Mouse (Mus musculus) lung, embryonic 15.5 days (tissue): ENCODE results near the gene Ctnnal1. TPM values are rescaled to one million over a fixed set of nuclear protein-coding genes. Genes with fewer than 3 reads are reported as not detected.

Source experiments
- ATAC-seq: fragments of 200-750 bp; cut with Nextera tagmentation; 2 replicates; pipeline ENCODE4 v1.8.0; 2017; ENCODE audit warnings: moderate number of reproducible peaks, borderline replicate concordance; ENCODE audit not compliant: low FRiP score, low TSS enrichment; ENCODE audit errors: extremely low read depth
- H3K27ac ChIP-seq: fragments of 300-500 bp; sonication (generic); 2 replicates; pipeline ENCODE4 v1.5.1; 2015; ENCODE audit warnings: moderate library complexity, mild to moderate bottlenecking, inconsistent platforms
- H3K27me3 ChIP-seq: fragments of 300-500 bp; sonication (generic); 2 replicates; pipeline ENCODE4 v1.6.1; 2015; ENCODE audit warnings: inconsistent platforms
- H3K36me3 ChIP-seq: fragments of 300-500 bp; sonication (generic); 2 replicates; pipeline ENCODE4 v1.6.1; 2015; ENCODE audit warnings: inconsistent platforms
- H3K4me1 ChIP-seq: fragments of 300-500 bp; sonication (generic); 2 replicates; pipeline ENCODE4 v1.6.1; 2015; ENCODE audit warnings: inconsistent platforms
- H3K4me2 ChIP-seq: fragments of 300-500 bp; sonication (generic); 2 replicates; pipeline ENCODE4 v1.6.1; 2015; ENCODE audit warnings: inconsistent platforms, mild to moderate bottlenecking, moderate library complexity
- H3K4me3 ChIP-seq: fragments of 300-500 bp; sonication (generic); 2 replicates; pipeline ENCODE4 v1.5.1; 2015; ENCODE audit warnings: mild to moderate bottlenecking, inconsistent platforms
- H3K9ac ChIP-seq: fragments of 300-500 bp; sonication (generic); 2 replicates; pipeline ENCODE4 v1.6.1; 2015; ENCODE audit warnings: inconsistent platforms
- H3K9me3 ChIP-seq: fragments of 300-500 bp; sonication (generic); 2 replicates; pipeline ENCODE4 v1.6.1; 2016; ENCODE audit warnings: inconsistent platforms
- WGBS: fragments of 180-500 bp; shearing (Covaris S2); methylation state at CpG from one replicate; pipeline ENCODE4 v1.1.7; 2015; 5-methylcytosine and 5-hydroxymethylcytosine counted together
- polyA plus RNA-seq: library from polyadenylated mRNA; unstranded; fragments of >200 nt; fragmentation: Nextera tagmentation; extraction: Ambion mirVana; gene quantifications from 2 replicates; pipeline ENCODE4 v1.2.1, GENCODE M21; 2015

The Ctnnal1 gene
- polyA plus RNA-seq, 1 experiment from 2014 or later, result 18.4 TPM

DNA sequence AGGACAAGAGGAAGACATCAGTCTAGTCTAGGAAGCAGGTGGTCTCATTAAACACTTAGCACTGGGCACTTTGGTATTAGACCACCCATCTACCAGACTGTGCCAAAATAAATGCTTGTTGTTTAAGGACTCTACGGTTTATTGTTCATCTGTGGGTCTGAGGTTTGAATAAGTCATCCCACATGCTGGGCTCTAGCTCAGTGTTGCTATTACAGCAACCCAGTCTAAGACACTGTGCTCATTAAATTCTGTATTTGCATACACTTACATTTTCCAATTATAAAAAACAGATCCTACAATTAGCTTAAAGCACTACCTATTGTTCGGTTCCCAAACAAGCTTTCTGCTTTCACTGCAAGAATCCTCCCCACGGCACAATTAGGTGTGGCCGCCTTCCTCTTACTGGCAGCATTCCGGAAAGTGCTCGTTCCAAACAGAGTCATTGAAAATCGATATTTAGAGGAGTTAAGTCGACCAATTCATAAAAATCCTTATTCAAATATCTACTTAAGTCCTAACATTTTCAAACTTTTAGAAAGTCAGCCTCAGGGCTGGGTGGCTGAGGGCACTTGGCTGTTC, 8.5 kb downstream of the Ctnnal1 start:
- ATAC-seq, result no peak
- Histone ChIP-seq H3K4me2 (no peak overlapping the region), H3K4me3 (no peak overlapping the region), H3K4me1 (no peaks in the 10 kb centered on the region), H3K9ac (no peak overlapping the region), H3K27ac (no peak overlapping the region), H3K27me3 (no peaks in the 10 kb centered on the region), H3K36me3 (no peaks in the 10 kb centered on the region), H3K9me3 (no peaks in the 10 kb centered on the region)
- WGBS, result 77% methylated on average over 8 of the region's 8 CpGs

DNA sequence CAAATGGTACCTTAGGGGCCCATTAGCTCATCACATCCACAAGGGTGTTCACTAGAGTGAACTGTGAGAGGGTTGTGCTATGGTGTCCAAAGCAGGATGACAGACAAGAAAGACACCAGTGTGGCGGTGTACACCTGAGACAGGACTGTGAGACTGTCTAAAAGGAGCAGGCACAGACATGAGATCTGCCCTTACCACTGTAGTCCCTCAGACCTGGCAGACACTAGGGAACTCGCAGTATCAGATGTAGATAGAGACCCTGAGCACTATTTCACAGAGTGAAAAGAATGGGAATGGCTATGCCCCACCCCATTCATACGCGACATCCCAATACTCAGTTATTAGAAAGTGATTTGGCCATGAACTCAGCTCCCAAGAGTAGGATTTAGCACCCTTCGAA, 9.1 kb downstream of the Ctnnal1 start:
- Histone ChIP-seq H3K27ac (no peak overlapping the region), H3K36me3 (no peaks in the 10 kb centered on the region), H3K9me3 (no peaks in the 10 kb centered on the region), H3K9ac (no peak overlapping the region), H3K4me3 (no peak overlapping the region), H3K4me2 (no peak overlapping the region), H3K4me1 (peaks cover 1% of the 10 kb centered on the region; the same call in 1 of the 2 replicates), H3K27me3 (no peaks in the 10 kb centered on the region)
- 90% methylated on average over 5 of the region's 5 CpGs for WGBS
- no peak for ATAC-seq

DNA sequence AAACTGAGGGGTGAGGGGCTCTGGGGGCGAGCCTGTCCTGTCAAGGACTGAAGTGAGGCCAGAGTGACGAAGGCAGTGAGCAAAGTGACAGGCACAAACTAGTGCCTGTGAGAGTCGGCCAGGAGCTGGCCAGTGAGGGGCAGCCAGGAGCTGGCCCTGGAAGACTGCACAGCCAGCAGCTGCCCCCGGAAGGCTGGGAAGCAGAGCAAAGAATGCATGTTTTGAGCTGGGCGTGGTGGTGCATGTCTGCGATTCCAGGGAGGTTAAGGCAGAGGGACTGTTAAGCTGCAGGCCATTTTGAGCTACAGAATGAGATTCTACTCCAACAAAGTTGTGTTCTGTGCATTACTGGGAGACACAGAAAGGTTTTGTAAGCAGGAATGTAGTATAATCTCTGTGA, 14.3 kb downstream of the Ctnnal1 start:
- H3K27ac ChIP-seq, result 0 out of 2 replicates have a peak overlapping the region, but pooled peaks have one; percentile 15
- ATAC-seq, result no peak
- no peak overlapping the region for H3K9ac ChIP-seq
- WGBS, result 14% methylated on average over 6 of the region's 6 CpGs
- peaks cover 7% of the 10 kb centered on the region for H3K4me1 ChIP-seq
- no peaks in the 10 kb centered on the region for H3K36me3 ChIP-seq
- H3K4me2 ChIP-seq, result no peak overlapping the region
- no peaks in the 10 kb centered on the region for H3K27me3 ChIP-seq
- H3K4me3 ChIP-seq, result no peak overlapping the region
- no peaks in the 10 kb centered on the region for H3K9me3 ChIP-seq

DNA sequence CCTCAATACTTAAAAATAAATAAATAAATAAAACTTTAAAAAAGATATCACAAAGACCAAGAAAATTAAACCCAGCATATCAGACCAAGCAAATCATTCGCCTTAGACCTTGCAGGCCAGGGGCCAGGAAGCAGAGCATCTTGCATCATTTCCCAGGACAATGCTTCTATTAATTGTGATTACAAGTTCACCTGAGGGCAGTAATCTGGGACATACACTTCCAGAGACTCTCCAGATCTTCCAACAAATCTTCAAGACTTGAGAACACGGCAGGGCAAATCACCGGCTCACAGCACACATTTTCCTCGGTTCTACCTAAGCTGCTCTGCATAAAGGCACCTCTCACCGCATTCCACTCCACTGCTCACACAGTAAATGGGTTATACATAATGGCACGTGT, 16.9 kb downstream of the Ctnnal1 start:
- H3K9me3 ChIP-seq, result no peaks in the 10 kb centered on the region
- no peak for ATAC-seq
- no peak overlapping the region for H3K9ac ChIP-seq
- no peak overlapping the region for H3K4me2 ChIP-seq
- H3K27me3 ChIP-seq, result no peaks in the 10 kb centered on the region
- H3K4me1 ChIP-seq, result peaks cover 7% of the 10 kb centered on the region
- WGBS, result 84% methylated on average over 6 of the region's 6 CpGs
- H3K36me3 ChIP-seq, result peaks cover 10% of the 10 kb centered on the region
- no peak overlapping the region for H3K27ac ChIP-seq
- H3K4me3 ChIP-seq, result no peak overlapping the region

DNA sequence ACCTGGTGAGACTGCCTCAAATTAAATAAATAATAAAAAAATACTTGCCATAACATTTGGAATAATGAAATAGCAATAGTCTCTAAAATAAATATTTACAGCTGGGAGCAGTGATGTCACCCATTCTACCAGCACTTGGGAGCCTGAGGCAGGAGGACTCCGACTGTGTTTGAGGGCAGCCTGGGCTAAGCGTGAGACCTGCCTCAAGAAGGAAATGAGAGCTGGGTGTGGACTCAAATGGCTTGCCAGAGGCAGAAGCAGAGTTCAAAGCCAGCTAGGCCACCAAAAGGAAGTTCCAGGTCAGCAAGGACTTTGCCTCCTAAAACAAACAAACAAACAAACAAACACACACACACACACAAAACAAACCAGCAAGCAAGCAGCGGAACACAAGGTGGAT, 17.6 kb downstream of the Ctnnal1 start:
- Histone ChIP-seq H3K9ac (no peak overlapping the region), H3K36me3 (peaks cover 10% of the 10 kb centered on the region), H3K4me1 (peaks cover 7% of the 10 kb centered on the region), H3K4me3 (no peak overlapping the region), H3K9me3 (no peaks in the 10 kb centered on the region), H3K4me2 (no peak overlapping the region), H3K27ac (no peak overlapping the region), H3K27me3 (no peaks in the 10 kb centered on the region)
- no peak for ATAC-seq
- 80% methylated on average over 3 of the region's 3 CpGs for WGBS

DNA sequence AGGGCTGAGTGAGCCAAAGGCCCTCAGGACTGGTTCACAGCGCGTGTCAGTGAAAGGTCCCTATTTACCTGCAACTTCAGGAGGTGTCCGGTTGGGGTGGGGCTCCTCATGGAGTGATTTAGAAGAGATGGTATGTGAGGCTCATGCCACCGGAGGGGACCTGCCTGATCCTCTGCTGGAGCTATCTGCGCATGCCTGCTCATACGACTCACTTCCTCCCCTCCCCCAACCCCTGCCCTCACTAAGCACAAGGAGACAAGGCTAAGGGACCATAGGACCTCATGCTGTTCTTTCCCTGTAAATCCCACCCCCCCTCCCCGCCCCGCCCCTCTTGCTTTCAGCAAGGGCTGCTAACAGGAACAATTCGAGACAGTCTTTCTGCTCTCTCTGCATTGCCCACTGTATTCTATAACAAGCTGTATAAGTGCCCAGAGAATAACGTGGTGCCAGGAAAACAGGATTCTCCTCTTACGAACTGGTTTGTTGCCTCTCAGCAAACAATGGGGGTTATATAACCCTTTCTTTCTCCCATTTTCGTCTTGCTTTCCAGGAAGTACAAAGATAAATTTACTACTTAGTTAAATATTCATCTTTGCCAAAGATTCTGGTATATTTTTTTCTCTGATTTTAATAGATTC, 19.0 kb downstream of the Ctnnal1 start:
- WGBS, result 65% methylated on average over 12 of the region's 12 CpGs
- H3K9ac ChIP-seq, result no peak overlapping the region

DNA sequence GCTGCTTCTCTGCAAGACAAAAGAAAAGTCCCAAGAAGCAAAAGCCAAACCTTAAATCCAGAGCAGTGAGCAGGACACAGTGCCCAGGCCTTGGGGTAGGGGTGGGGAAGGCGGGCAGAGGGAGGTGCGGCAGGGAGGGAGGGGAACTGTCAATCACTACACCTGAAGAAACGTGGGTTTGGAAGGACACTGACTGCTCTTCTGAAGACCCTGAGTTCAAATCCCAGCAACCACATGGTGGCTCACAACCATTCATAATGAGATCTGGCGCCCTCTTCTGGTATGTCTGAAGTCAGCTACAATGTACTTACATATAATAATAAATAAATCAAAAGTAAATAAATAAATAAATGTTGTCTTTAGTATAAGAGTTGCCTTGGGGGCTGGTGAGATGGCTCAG, 20.1 kb downstream of the Ctnnal1 start:
- no peak overlapping the region for H3K27ac ChIP-seq
- no peak for ATAC-seq
- H3K4me2 ChIP-seq, result no peak overlapping the region
- no peaks in the 10 kb centered on the region for H3K27me3 ChIP-seq
- 0 out of 2 replicates have a peak, but pooled peaks cover 10% of the 10 kb centered on the region for H3K4me1 ChIP-seq
- H3K9ac ChIP-seq, result no peak overlapping the region
- H3K4me3 ChIP-seq, result no peak overlapping the region
- H3K9me3 ChIP-seq, result no peaks in the 10 kb centered on the region
- WGBS, result 87% methylated on average over 4 of the region's 4 CpGs
- peaks cover 12% of the 10 kb centered on the region for H3K36me3 ChIP-seq

More for the DNA sequence above, 19.0 kb downstream of the Ctnnal1 start:
- Histone ChIP-seq H3K4me2 (no peak overlapping the region), H3K9me3 (no peaks in the 10 kb centered on the region), H3K4me1 (peaks cover 6% of the 10 kb centered on the region), H3K27ac (no peak overlapping the region), H3K27me3 (no peaks in the 10 kb centered on the region), H3K4me3 (no peak overlapping the region), H3K36me3 (peaks cover 10% of the 10 kb centered on the region)
- no peak for ATAC-seq

DNA sequence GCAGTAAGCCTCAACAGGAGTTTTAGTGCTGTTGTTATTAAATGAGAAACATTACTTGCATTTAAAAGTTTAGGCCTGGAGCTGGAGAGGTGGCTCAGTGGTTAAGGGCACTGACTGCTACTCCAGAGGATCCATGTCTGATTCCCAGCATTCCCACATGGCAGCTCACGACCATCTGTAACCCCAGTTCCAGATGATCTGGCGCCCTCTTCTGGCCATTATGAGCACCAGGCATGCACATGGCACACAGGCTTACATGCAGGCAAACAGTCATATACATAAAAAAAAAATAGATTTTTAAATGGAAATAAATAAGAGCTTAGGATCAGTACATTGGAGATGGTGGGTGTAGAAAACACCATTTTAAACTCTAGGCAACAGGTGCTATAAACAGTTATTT, 21.0 kb downstream of the Ctnnal1 start:
- WGBS, result 89% methylated on average over 2 of the region's 2 CpGs
- H3K9ac ChIP-seq, result no peak overlapping the region
- ATAC-seq, result no peak

DNA sequence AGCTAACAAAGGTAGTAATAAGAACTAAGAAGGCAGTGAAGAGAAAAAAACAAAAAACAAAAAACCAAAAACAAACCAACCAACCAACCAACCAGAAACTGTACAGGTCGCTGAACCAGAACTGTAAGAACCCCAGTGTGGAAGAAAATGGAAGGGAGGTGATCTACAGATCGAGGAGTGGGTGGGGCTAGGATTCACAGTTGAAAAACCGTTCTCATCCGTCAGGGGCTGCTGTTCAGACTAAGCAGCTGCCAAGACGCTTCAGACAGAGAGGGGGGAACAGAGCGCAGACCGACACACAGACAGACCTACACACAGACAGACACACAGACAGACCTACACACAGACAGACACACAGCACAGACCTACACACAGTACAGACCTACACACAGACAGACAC, 22.5 kb downstream of the Ctnnal1 start:
- no peak overlapping the region for H3K27ac ChIP-seq
- H3K4me2 ChIP-seq, result no peak overlapping the region
- 0 out of 2 replicates have a peak, but pooled peaks cover 10% of the 10 kb centered on the region for H3K4me1 ChIP-seq
- no peaks in the 10 kb centered on the region for H3K9me3 ChIP-seq
- H3K9ac ChIP-seq, result no peak overlapping the region
- 72% methylated on average over 7 of the region's 7 CpGs for WGBS
- peaks cover 12% of the 10 kb centered on the region for H3K36me3 ChIP-seq
- H3K27me3 ChIP-seq, result no peaks in the 10 kb centered on the region
- no peak for ATAC-seq
- no peak overlapping the region for H3K4me3 ChIP-seq

More for the DNA sequence above, 21.0 kb downstream of the Ctnnal1 start:
- Histone ChIP-seq H3K9me3 (no peaks in the 10 kb centered on the region), H3K27me3 (no peaks in the 10 kb centered on the region), H3K27ac (no peak overlapping the region), H3K4me3 (no peak overlapping the region), H3K4me1 (0 out of 2 replicates have a peak, but pooled peaks cover 10% of the 10 kb centered on the region), H3K36me3 (peaks cover 12% of the 10 kb centered on the region), H3K4me2 (no peak overlapping the region)

DNA sequence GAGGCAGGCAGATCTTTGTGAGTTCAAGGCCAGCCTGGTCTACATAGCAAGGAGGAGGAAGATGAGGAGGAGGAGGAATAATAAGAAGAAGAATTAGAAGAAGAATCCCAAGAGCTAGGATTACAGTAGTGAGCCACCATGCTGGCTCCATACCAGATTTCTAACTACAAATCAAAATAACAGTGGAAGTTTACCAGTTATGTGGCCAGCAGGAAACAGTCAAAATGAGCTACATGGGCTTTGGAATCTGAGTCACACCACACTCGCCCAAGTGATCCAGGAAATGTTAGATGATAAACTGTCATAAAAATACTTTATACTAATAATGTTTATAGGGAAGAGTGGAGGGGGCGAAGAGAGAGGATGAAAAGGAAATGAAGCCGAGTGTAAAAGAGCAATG, 24.7 kb downstream of the Ctnnal1 start:
- WGBS, result 42% methylated on average over 3 of the region's 3 CpGs
- Histone ChIP-seq H3K27me3 (no peaks in the 10 kb centered on the region), H3K9me3 (no peaks in the 10 kb centered on the region), H3K9ac (no peak overlapping the region), H3K4me2 (no peak overlapping the region), H3K4me1 (0 out of 2 replicates have a peak, but pooled peaks cover 10% of the 10 kb centered on the region), H3K27ac (no peak overlapping the region; the same call in 1 of the 2 replicates), H3K4me3 (no peak overlapping the region), H3K36me3 (peaks cover 12% of the 10 kb centered on the region)
- ATAC-seq, result no peak; the same call in 1 of the 2 replicates

DNA sequence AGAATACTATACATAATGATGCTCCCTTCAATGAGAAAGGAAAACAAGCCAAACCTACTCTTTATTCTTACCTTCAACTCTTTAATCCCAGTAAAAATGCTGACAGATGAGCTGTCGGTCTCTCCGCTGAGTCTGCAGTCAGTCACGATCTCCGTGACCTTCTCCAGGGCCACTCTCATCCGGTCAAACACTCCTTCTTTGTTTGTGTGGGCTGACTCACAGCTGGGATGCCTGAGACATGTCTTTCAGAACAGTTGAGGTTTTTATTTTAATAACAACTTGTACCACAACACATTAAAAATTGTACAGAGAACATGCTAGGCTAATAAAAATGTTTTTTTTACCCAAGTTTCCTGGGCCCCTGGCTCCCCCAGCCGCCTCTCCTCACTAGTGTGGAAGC, 27.3 kb downstream of the Ctnnal1 start:
- no peak for ATAC-seq
- 60% methylated on average over 6 of the region's 6 CpGs for WGBS

DNA sequence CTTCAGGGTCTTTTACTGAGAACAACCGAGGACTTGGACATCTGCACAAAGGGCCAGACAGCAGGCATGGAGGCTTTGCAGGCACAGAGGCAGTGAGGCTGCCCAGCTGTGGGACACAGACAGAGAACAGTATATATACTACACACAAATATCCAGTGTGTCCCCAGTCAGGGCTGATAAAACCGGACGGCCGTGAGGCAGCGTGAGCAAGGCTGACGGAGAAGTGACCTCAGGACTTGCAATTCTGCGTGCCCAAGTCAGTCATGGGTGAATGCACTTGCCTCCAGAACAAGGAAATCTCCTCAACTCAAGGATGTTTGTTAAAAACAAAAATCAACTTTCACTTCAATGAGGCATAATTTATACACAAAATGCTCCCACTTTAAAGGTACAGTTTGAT, 33.0 kb downstream of the Ctnnal1 start:
- H3K27ac ChIP-seq, result no peak overlapping the region
- no peaks in the 10 kb centered on the region for H3K9me3 ChIP-seq
- no peaks in the 10 kb centered on the region for H3K27me3 ChIP-seq
- H3K4me1 ChIP-seq, result peaks cover 10% of the 10 kb centered on the region
- 0 out of 2 replicates have a peak, but pooled peaks cover 4% of the 10 kb centered on the region for H3K36me3 ChIP-seq
- no peak overlapping the region for H3K4me3 ChIP-seq
- H3K4me2 ChIP-seq, result no peak overlapping the region
- H3K9ac ChIP-seq, result no peak overlapping the region
- ATAC-seq, result 0 out of 2 replicates have a peak, but pooled peaks have one; percentile 35
- 64% methylated on average over 7 of the region's 7 CpGs for WGBS

More for the DNA sequence above, 27.3 kb downstream of the Ctnnal1 start:
- no peak overlapping the region for H3K4me3 ChIP-seq
- H3K9me3 ChIP-seq, result no peaks in the 10 kb centered on the region
- no peak overlapping the region for H3K9ac ChIP-seq
- H3K27ac ChIP-seq, result no peak overlapping the region
- H3K27me3 ChIP-seq, result no peaks in the 10 kb centered on the region
- peaks cover 2% of the 10 kb centered on the region; the same call in 1 of the 2 replicates for H3K36me3 ChIP-seq
- 0 out of 2 replicates have a peak, but pooled peaks cover 10% of the 10 kb centered on the region for H3K4me1 ChIP-seq
- H3K4me2 ChIP-seq, result no peak overlapping the region
